Mouse (Mus musculus): ENCODE measurements at regions not wholly inside any gene's neighbourhood (a gene's known extent, or its start where the extent isn't known, plus 50 kb on each side); places are given as distances from the start of the nearest gene placed in this dataset.

DNA sequence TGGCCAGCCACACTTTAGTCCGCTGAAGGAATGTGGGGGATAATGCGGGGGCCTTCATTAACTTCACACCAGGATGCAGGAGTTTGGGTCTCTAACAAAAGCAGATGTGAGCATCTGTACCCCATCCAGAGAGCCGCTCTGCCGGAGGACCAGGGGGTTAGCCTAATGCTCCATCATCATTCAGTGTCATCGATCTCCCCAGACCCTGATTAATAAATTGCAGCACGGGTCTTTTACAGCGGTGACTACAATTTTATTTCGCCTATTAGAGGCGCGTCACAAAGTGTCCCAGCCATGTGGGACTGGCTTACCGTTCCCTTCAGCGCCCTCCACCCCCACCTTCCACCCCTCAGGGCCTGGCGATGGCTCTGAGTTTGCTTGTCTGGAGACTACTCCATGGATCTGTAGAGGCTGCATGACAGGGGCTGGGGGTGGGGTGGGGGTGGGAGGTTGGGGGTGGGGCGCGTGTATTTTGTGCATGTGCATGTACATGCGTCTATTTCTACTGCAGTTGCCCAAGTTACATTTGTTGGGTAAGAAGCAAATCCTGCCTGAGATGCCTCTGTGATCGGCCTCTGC is 1560.8 kb upstream of the Gulo start:
- 43% methylated on average over 17 of the region's 17 CpGs for WGBS
- H3K9me3 ChIP-seq (ENCODE audit: control insufficient read depth, low read length), result no peaks in the 10 kb centered on the region
- no peak overlapping the region for H3K4me3 ChIP-seq (ENCODE audit: low read length)
- H3K4me1 ChIP-seq (replicated peaks; ENCODE audit: control insufficient read depth, insufficient read depth, low read length), result no peaks in the 10 kb centered on the region
- no peak overlapping the region for H3K9ac ChIP-seq (ENCODE audit: low read length)
- peaks cover 5% of the 10 kb centered on the region; the same call in 1 of the 2 replicates for H3K27me3 ChIP-seq (ENCODE audit: control insufficient read depth, insufficient read depth, low read depth, low read length)
- ATAC-seq (ENCODE audit: low read depth), result no peak
- H3K4me2 ChIP-seq (ENCODE audit: low read depth, low read length), result no peak overlapping the region
- no peak overlapping the region for H3K27ac ChIP-seq (ENCODE audit: low read length)
- H3K36me3 ChIP-seq (ENCODE audit: control insufficient read depth, insufficient read depth, low read length), result no peaks in the 10 kb centered on the region

DNA sequence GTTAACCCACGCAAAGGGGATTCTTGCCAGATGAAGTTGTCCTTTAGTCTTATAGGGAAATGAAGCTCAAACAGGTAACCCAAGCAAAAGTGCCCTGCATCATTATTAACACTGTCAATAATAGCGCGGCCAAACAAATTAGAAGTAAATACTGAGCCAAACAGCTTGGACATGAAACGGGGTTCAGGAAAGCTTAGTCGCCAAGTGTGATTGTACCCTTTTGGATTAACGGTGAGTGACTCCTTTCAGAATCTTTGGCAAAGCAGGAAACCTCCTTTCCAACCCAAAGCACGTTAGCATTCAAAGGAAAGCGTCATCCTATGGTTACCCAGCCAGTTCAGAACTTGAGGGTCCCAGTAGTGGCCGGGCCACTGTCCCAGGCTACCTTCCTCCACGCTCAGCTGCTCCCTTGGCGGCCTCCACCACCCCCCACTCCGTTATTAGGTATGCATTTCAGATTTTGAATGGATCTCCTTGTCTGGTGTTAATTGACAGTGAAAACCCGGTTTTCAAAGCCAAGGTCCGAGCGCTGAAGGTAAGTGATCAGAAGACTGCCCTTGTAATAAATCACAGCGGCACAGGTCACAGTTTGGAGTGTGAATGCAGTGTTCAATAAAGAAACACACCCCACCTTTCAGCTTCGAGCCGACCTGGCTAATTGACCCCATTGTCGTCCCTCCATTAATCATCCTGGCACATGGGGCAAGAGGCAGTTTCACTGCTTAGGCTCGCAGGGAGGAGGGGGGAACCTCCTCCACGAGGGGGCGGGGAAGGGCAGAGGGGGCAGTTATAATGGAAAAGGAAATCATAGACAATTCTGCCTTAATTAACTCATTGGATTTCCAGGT is 1560.1 kb upstream of the Gulo start:
- WGBS, result 26% methylated on average over 22 of the region's 22 CpGs
- no peak for ATAC-seq (ENCODE audit: low read depth)

DNA sequence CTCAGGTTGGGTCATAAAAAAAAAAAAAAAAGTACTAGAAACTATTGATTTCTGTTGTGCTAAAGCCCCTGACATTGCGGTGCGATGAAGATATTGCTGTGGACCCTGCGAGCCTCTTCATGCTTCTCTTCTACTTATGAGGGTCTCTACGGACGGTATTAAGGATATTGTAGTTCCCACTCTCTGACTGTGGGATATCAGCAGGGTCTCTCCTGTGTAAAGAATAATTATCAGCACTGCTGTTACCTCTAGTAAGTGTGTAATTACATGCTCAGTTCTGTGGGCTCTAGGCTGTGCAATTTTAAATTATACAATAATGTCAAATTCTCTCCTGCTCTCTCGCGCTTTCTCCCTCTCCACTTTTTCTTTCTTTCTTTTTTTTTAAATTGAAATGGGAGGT is 1545.9 kb upstream of the Gulo start:
- Histone ChIP-seq H3K4me1 (replicated peaks; ENCODE audit: control insufficient read depth, insufficient read depth, low read length) (no peaks in the 10 kb centered on the region), H3K9ac (ENCODE audit: low read length) (no peak overlapping the region), H3K4me2 (ENCODE audit: low read depth, low read length) (no peak overlapping the region), H3K4me3 (ENCODE audit: low read length) (no peak overlapping the region), H3K27ac (ENCODE audit: low read length) (no peak overlapping the region), H3K27me3 (ENCODE audit: control insufficient read depth, insufficient read depth, low read depth, low read length) (no peaks in the 10 kb centered on the region), H3K36me3 (ENCODE audit: control insufficient read depth, insufficient read depth, low read length) (no peaks in the 10 kb centered on the region), H3K9me3 (ENCODE audit: control insufficient read depth, low read length) (no peaks in the 10 kb centered on the region)
- WGBS, result 91% methylated on average over 7 of the region's 7 CpGs
- ATAC-seq (ENCODE audit: low read depth), result no peak

More for the DNA sequence above, 1560.1 kb upstream of the Gulo start:
- peaks cover 5% of the 10 kb centered on the region; the same call in 1 of the 2 replicates for H3K27me3 ChIP-seq (ENCODE audit: control insufficient read depth, insufficient read depth, low read depth, low read length)
- H3K27ac ChIP-seq (ENCODE audit: low read length), result no peak overlapping the region
- H3K36me3 ChIP-seq (ENCODE audit: control insufficient read depth, insufficient read depth, low read length), result no peaks in the 10 kb centered on the region
- H3K9me3 ChIP-seq (ENCODE audit: control insufficient read depth, low read length), result no peaks in the 10 kb centered on the region
- H3K4me2 ChIP-seq (ENCODE audit: low read depth, low read length), result no peak overlapping the region
- no peak overlapping the region for H3K9ac ChIP-seq (ENCODE audit: low read length)
- no peak overlapping the region for H3K4me3 ChIP-seq (ENCODE audit: low read length)
- H3K4me1 ChIP-seq (replicated peaks; ENCODE audit: control insufficient read depth, insufficient read depth, low read length), result no peaks in the 10 kb centered on the region

DNA sequence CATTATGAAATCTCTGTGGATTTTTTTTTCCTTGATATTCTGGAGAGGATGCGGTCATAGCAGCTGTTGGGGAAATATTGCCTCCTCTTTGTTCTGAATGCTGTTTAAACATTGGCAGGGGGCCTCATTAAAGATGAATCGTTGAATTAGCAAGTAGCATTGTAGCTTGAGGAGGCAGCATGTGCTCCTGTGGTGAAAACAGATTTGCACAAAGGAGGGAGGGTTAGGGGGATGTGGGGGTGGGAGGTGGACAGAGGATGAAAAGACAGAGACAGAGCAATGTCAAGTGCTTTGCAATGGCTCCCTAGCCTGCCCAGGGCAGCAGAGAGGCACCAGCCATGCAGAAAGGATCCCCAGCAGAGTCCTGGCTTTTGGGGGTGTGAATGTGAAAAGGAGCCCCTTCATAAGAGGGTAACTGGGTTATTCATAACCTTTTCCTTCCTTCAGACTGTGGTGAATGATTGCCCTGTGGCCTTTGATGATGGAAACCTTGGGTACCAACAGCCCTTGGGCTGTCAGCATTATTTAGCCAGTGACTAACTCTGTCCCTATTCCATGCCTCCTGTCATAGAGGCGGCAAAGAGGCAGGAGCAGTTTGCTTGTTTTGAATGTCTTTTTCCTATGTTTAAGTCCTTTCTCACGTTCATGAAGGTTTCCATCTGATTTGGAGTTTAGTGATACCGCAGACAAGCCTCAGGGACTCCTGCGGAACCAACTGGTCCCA is 1541.6 kb upstream of the Gulo start:
- no peaks in the 10 kb centered on the region for H3K4me1 ChIP-seq (replicated peaks; ENCODE audit: control insufficient read depth, insufficient read depth, low read length)
- no peaks in the 10 kb centered on the region for H3K36me3 ChIP-seq (ENCODE audit: control insufficient read depth, insufficient read depth, low read length)
- no peaks in the 10 kb centered on the region for H3K27me3 ChIP-seq (ENCODE audit: control insufficient read depth, insufficient read depth, low read depth, low read length)
- H3K27ac ChIP-seq (ENCODE audit: low read length), result no peak overlapping the region
- 65% methylated on average over 6 of the region's 6 CpGs for WGBS
- no peak overlapping the region for H3K4me2 ChIP-seq (ENCODE audit: low read depth, low read length)
- H3K9ac ChIP-seq (ENCODE audit: low read length), result no peak overlapping the region
- no peak for ATAC-seq (ENCODE audit: low read depth)
- no peak overlapping the region for H3K4me3 ChIP-seq (ENCODE audit: low read length)
- no peaks in the 10 kb centered on the region for H3K9me3 ChIP-seq (ENCODE audit: control insufficient read depth, low read length)

DNA sequence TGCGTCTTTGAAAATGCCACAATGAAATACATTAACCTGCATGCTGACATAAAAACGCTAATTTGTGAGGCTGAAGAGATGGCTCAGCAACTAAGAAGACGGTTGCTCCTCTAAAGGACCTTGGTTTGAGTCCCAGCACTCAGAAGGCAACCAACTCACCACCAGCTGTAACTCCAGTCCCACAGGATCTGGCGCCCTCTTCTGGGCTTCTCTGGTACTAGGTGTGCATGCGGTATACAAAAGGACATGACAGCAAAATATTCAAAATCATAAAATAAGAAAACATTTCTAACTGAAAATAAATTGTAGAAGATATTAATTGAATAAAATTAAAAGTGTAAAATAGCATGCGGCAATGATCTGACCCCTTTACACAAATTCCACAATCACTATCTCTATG is 1539.7 kb upstream of the Gulo start:
- H3K9me3 ChIP-seq (ENCODE audit: control insufficient read depth, low read length), result peaks cover 5% of the 10 kb centered on the region; the same call in 1 of the 2 replicates
- no peak overlapping the region for H3K27ac ChIP-seq (ENCODE audit: low read length)
- no peak overlapping the region for H3K4me2 ChIP-seq (ENCODE audit: low read depth, low read length)
- H3K4me1 ChIP-seq (replicated peaks; ENCODE audit: control insufficient read depth, insufficient read depth, low read length), result no peaks in the 10 kb centered on the region
- WGBS, result 87% methylated on average over 6 of the region's 6 CpGs
- H3K27me3 ChIP-seq (ENCODE audit: control insufficient read depth, insufficient read depth, low read depth, low read length), result no peaks in the 10 kb centered on the region
- no peak for ATAC-seq (ENCODE audit: low read depth)
- H3K9ac ChIP-seq (ENCODE audit: low read length), result no peak overlapping the region
- H3K4me3 ChIP-seq (ENCODE audit: low read length), result no peak overlapping the region
- no peaks in the 10 kb centered on the region for H3K36me3 ChIP-seq (ENCODE audit: control insufficient read depth, insufficient read depth, low read length)

DNA sequence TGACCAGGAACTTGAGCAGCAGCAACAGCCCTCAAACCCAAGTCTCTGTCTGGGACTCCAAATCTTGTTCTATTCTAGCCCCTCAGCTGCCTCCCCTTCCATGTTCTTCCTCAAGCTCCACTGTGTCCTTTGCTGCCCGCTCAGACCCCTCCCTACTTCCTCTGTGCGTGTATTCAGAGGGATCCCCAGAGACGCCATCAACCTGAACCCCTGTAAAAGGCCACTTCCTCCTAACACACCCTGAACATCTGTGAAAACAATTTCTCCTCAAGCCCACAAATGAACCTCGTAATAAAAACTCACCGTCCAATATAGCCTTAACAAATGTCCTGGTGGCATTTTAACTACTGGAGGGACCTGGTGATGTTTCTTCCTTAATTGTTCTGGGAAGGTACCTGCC is 1536.0 kb upstream of the Gulo start:
- 62% methylated on average over 5 of the region's 5 CpGs for WGBS
- Histone ChIP-seq H3K4me2 (ENCODE audit: low read depth, low read length) (no peak overlapping the region), H3K36me3 (ENCODE audit: control insufficient read depth, insufficient read depth, low read length) (no peaks in the 10 kb centered on the region), H3K4me1 (replicated peaks; ENCODE audit: control insufficient read depth, insufficient read depth, low read length) (no peaks in the 10 kb centered on the region), H3K27ac (ENCODE audit: low read length) (no peak overlapping the region), H3K9ac (ENCODE audit: low read length) (no peak overlapping the region), H3K4me3 (ENCODE audit: low read length) (no peak overlapping the region), H3K9me3 (ENCODE audit: control insufficient read depth, low read length) (peaks cover 11% of the 10 kb centered on the region), H3K27me3 (ENCODE audit: control insufficient read depth, insufficient read depth, low read depth, low read length) (no peaks in the 10 kb centered on the region)
- ATAC-seq (ENCODE audit: low read depth), result no peak

DNA sequence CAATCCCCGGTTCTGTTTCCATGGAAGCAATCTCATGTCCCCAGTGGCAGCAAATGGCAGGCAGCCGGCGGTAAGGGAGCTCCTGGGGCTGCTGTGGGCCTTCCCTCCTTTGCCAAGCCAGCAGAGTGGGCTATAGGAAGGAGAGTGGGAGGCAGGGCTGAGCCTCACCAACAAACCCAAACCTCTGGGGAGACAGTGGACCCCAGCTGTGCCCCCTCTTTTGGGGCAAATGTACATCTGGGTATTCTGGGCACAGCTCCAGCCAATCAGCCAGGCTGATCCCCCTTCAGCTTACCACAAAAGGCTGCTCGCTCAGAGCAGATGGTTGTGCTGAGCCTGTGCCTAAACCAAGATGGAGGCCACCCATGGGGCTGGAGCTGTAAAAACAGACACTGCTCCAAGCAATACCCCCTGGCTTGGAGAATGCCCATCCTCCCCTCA is 1532.3 kb upstream of the Gulo start:
- ATAC-seq (ENCODE audit: low read depth), result no peak
- H3K27me3 ChIP-seq (ENCODE audit: control insufficient read depth, insufficient read depth, low read depth, low read length), result no peaks in the 10 kb centered on the region
- H3K4me1 ChIP-seq (replicated peaks; ENCODE audit: control insufficient read depth, insufficient read depth, low read length), result peaks cover 7% of the 10 kb centered on the region
- H3K4me3 ChIP-seq (ENCODE audit: low read length), result no peak overlapping the region
- H3K9ac ChIP-seq (ENCODE audit: low read length), result no peak overlapping the region
- no peak overlapping the region for H3K4me2 ChIP-seq (ENCODE audit: low read depth, low read length)
- no peak overlapping the region for H3K27ac ChIP-seq (ENCODE audit: low read length)
- H3K9me3 ChIP-seq (ENCODE audit: control insufficient read depth, low read length), result peaks cover 11% of the 10 kb centered on the region
- 39% methylated on average over 4 of the region's 4 CpGs for WGBS
- no peaks in the 10 kb centered on the region for H3K36me3 ChIP-seq (ENCODE audit: control insufficient read depth, insufficient read depth, low read length)

DNA sequence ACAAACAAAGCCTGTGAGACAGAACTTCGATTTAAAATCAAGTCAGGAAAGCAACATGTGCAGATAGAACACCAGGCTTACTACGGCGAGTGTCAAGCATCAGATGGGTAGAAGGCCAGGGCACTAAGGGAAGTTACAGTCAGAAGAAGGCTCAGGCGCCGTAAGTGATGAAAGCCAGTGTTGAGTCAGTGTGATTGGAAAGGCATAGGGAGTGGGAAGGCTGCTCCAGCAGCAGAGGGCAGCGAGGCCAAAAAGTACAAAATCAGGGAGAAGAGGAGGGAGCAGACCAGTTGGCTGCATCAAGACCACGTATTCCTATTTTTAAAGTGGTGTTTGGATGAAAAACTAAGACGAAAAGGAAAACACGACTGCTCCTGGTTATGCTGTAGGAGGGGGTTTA is 1529.7 kb upstream of the Gulo start:
- H3K9me3 ChIP-seq (ENCODE audit: control insufficient read depth, low read length), result peaks cover 5% of the 10 kb centered on the region
- H3K27me3 ChIP-seq (ENCODE audit: control insufficient read depth, insufficient read depth, low read depth, low read length), result no peaks in the 10 kb centered on the region
- H3K4me1 ChIP-seq (replicated peaks; ENCODE audit: control insufficient read depth, insufficient read depth, low read length), result peaks cover 7% of the 10 kb centered on the region
- no peak overlapping the region for H3K4me2 ChIP-seq (ENCODE audit: low read depth, low read length)
- 67% methylated on average over 9 of the region's 9 CpGs for WGBS
- H3K36me3 ChIP-seq (ENCODE audit: control insufficient read depth, insufficient read depth, low read length), result no peaks in the 10 kb centered on the region
- H3K4me3 ChIP-seq (ENCODE audit: low read length), result no peak overlapping the region
- no peak for ATAC-seq (ENCODE audit: low read depth)
- H3K9ac ChIP-seq (ENCODE audit: low read length), result no peak overlapping the region
- no peak overlapping the region for H3K27ac ChIP-seq (ENCODE audit: low read length)

All from lung, embryonic 16.5 days (tissue).